Mouse (Mus musculus): ENCODE data around the gene Kif17. TPM values are rescaled to one million over a fixed set of nuclear protein-coding genes. Genes with fewer than 3 reads are reported as not detected.

Gene Kif17
- polyA plus RNA-seq, 1 experiment from 2014 or later = 4.0 TPM

Small RNA genes within 50 kb of the gene (microRNA-seq; reads per million reads assigned to microRNA genes)
- not detected for gene Gm27646
- 4.3 reads per million, percentile 21 among the genes with 10 or more reads in this experiment for gene Mir7019

Other genes starting within 250 kb of the Kif17 start
- 199 and 209 TPM in 2 replicates for gene Hp1bp3, start 34.1 kb upstream of the Kif17 start, polyA plus RNA-seq (2015; fragmentation: Nextera tagmentation; extraction: Ambion mirVana)
- gene Sh2d5, start within 50 bp of the Kif17 start, polyA plus RNA-seq (2015; fragmentation: Nextera tagmentation; extraction: Ambion mirVana) = 16.7 and 20.3 TPM in 2 replicates
- 201 and 208 TPM in 2 replicates for gene Ddost, start 54.3 kb downstream of the Kif17 start, polyA plus RNA-seq (2015; fragmentation: Nextera tagmentation; extraction: Ambion mirVana)
- 95.4 and 103 TPM in 2 replicates for gene Pink1, start 75.9 kb downstream of the Kif17 start, polyA plus RNA-seq (2015; fragmentation: Nextera tagmentation; extraction: Ambion mirVana)
- gene Cda, start 117.6 kb downstream of the Kif17 start, polyA plus RNA-seq (2015; fragmentation: Nextera tagmentation; extraction: Ambion mirVana) = 4.4 and 4.8 TPM in 2 replicates
- gene Fam43b, start 146.1 kb downstream of the Kif17 start, polyA plus RNA-seq (2015; fragmentation: Nextera tagmentation; extraction: Ambion mirVana) = 11.5 and 15.9 TPM in 2 replicates
- 18.3 and 20.1 TPM in 2 replicates for gene Mul1, start 184.2 kb downstream of the Kif17 start, polyA plus RNA-seq (2015; fragmentation: Nextera tagmentation; extraction: Ambion mirVana)
- 18.2 and 18.7 TPM in 2 replicates for gene Camk2n1, start 203.9 kb downstream of the Kif17 start, polyA plus RNA-seq (2015; fragmentation: Nextera tagmentation; extraction: Ambion mirVana)

Data from midbrain, embryonic 16.5 days (tissue).